In the genomic region with DNA sequence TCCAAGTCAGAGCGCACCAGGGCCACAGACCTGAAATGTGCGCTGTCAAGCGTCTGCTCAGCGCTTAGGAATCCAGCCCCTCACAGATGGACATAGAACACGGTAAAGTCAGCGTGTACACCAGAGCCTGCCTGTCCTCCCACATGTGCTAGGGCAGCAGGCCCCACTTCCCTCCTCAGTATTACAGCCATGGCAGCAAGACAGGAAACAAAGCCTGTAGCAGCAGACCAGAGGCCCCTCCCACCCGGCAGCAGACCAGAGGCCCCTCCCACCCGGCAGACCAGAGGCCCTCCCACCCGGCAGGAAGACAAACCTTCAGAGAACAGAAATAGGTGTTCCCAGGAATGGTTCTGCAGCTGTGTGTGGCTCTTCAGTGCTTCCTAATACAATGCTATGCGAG, we compare ENCODE assay signal across 8 mouse cellular contexts. TPM values are rescaled to one million over a fixed set of nuclear protein-coding genes. Genes with fewer than 3 reads are reported as not detected.
DNase-seq lines count a peak whose midpoint lies in the region; ATAC-seq and TF ChIP-seq lines count a peak whose summit lies in the region.

No protein-coding gene starts in this region.

- intact Hi-C loops in left cerebral cortex, postnatal 4 days (cut with DNase I): no loop called here

- H3K27ac ChIP-seq in neural tube, embryonic 11.5 days (ENCODE audit: low read depth, low read length): no peak overlapping the region
- H3K27ac ChIP-seq in embryonic fibroblast, embryonic 13.5 days (ENCODE audit: insufficient read depth, low read length): no peak overlapping the region
- H3K27ac ChIP-seq in intestine, embryonic 15.5 days: peak overlapping the region; percentile 41

- H3K9me3 ChIP-seq in neural tube, embryonic 11.5 days (ENCODE audit: control insufficient read depth, low read length): no peaks in the 10 kb centered on the region
- no peaks in the 10 kb centered on the region for H3K9me3 ChIP-seq in intestine, embryonic 15.5 days

- 52% methylated on average over 10 of the region's 10 CpGs for WGBS in neural tube, embryonic 11.5 days
- 34% methylated on average over 10 of the region's 10 CpGs for WGBS in intestine, embryonic 15.5 days

- TF ChIP-seq POLR2A in embryonic fibroblast, embryonic 13.5 days (IDR thresholded peaks at IDR 0.05; ENCODE audit: low read depth, low read length): peak; percentile 28; the same call in 1 of the 2 replicates

- DNase-seq in neural tube, embryonic 11.5 days (ENCODE audit: low spot score): peak; percentile 38
- DNase-seq in neural tube, embryonic 10.5 days (ENCODE audit: extremely low spot score, low spot score): no peak
- no peak for DNase-seq in left cerebral cortex, postnatal 4 days
- DNase-seq in layer of hippocampus, adult 8-10 months (ENCODE audit: low spot score in 2 of 2): no peak

- H3K9ac ChIP-seq in neural tube, embryonic 11.5 days (ENCODE audit: low read length): no peak overlapping the region
- peak overlapping the region; percentile 35; the same call in 1 of the 2 replicates for H3K9ac ChIP-seq in intestine, embryonic 15.5 days

- peak overlapping the region; percentile 20; the same call in 1 of the 2 replicates for H3K4me2 ChIP-seq in neural tube, embryonic 11.5 days (ENCODE audit: low read depth)
- peak overlapping the region; percentile 51 for H3K4me2 ChIP-seq in intestine, embryonic 15.5 days (replicated peaks)

- no peaks in the 10 kb centered on the region for H3K27me3 ChIP-seq in neural tube, embryonic 11.5 days (ENCODE audit: control insufficient read depth, insufficient read depth, low read length)
- no peaks in the 10 kb centered on the region for H3K27me3 ChIP-seq in intestine, embryonic 15.5 days (replicated peaks)

- peaks cover 17% of the 10 kb centered on the region for H3K4me1 ChIP-seq in neural tube, embryonic 11.5 days (ENCODE audit: control insufficient read depth, insufficient read depth, low read length)
- H3K4me1 ChIP-seq in embryonic fibroblast, embryonic 13.5 days (ENCODE audit: control insufficient read depth, insufficient read depth, low read length): peaks cover 11% of the 10 kb centered on the region; the same call in 1 of the 2 replicates
- peaks cover 36% of the 10 kb centered on the region for H3K4me1 ChIP-seq in intestine, embryonic 15.5 days (replicated peaks)

- H3K4me3 ChIP-seq in neural tube, embryonic 11.5 days (ENCODE audit: low read depth, low read length): 0 out of 2 replicates have a peak overlapping the region, but pooled peaks have one; percentile 7
- peak overlapping the region; percentile 5 for H3K4me3 ChIP-seq in embryonic fibroblast, embryonic 13.5 days (ENCODE audit: insufficient read depth, low read length)
- peak overlapping the region; percentile 17 for H3K4me3 ChIP-seq in intestine, embryonic 15.5 days (replicated peaks)

- H3K36me3 ChIP-seq in neural tube, embryonic 11.5 days (ENCODE audit: control insufficient read depth, insufficient read depth, low read length): peaks cover 15% of the 10 kb centered on the region
- H3K36me3 ChIP-seq in intestine, embryonic 15.5 days: peaks cover 23% of the 10 kb centered on the region

- no peak for ATAC-seq in neural tube, embryonic 11.5 days (ENCODE audit: insufficient read depth, low FRiP score, low TSS enrichment)
- ATAC-seq in intestine, embryonic 15.5 days: peak; percentile 52
- ATAC-seq in megakaryocyte progenitor cell, adult 5-6 weeks (replicated peaks; ENCODE audit: poor library complexity): peak; percentile 86
- ATAC-seq in frontal cortex, adult (ENCODE audit: low TSS enrichment): no peak

- no peak for TF ChIP-seq CTCF in embryonic fibroblast, embryonic 13.5 days (IDR thresholded peaks at IDR 0.05; ENCODE audit: borderline replicate concordance, insufficient read depth, low read length)

RNA-seq across cellular contexts. Expression of a gene that starts 3.1 kb away (rescaled TPM):
- polyA plus RNA-seq in neural tube, embryonic 11.5 days (2014; fragmentation: Nextera tagmentation; extraction: Ambion mirVana): 319 and 341 TPM in 2 replicates
- polyA plus RNA-seq in embryonic fibroblast, embryonic 13.5 days (2011; ENCODE audit: insufficient read length, low read depth, missing spikeins): 142 and 166 TPM in 2 replicates
- polyA plus RNA-seq in intestine, embryonic 15.5 days (2015; fragmentation: Nextera tagmentation; extraction: Ambion mirVana): 276 and 280 TPM in 2 replicates
- total RNA-seq in megakaryocyte progenitor cell, adult 5-6 weeks (2015): 69.7 and 72.1 TPM in 2 replicates
- total RNA-seq in megakaryocyte progenitor cell, adult 5-6 weeks (2017): 283 and 351 TPM in 2 replicates
- total RNA-seq in left cerebral cortex, postnatal 4 days (2021): 100 to 1,000 TPM; 125 TPM
- total RNA-seq in layer of hippocampus, adult 8-10 months (2022): 100 to 1,000 TPM; 116 to 151 (median 131) TPM

RNA-seq across cellular contexts. Expression of a gene that starts 15.7 kb away (rescaled TPM):
- polyA plus RNA-seq in neural tube, embryonic 11.5 days (2014; fragmentation: Nextera tagmentation; extraction: Ambion mirVana): 8.6 and 9.2 TPM in 2 replicates
- polyA plus RNA-seq in embryonic fibroblast, embryonic 13.5 days (2011; ENCODE audit: insufficient read length, low read depth, missing spikeins): 11.1 and 15.1 TPM in 2 replicates
- 13.6 and 15.7 TPM in 2 replicates for polyA plus RNA-seq in intestine, embryonic 15.5 days (2015; fragmentation: Nextera tagmentation; extraction: Ambion mirVana)
- total RNA-seq in megakaryocyte progenitor cell, adult 5-6 weeks (2015): 12.0 and 12.5 TPM in 2 replicates
- 16.7 and 17.9 TPM in 2 replicates for total RNA-seq in megakaryocyte progenitor cell, adult 5-6 weeks (2017)
- 10 to 100 TPM; 16.1 to 16.7 TPM for total RNA-seq in left cerebral cortex, postnatal 4 days (2021)
- 10 to 100 TPM; 17.1 to 20.7 (median 18.7) TPM for total RNA-seq in layer of hippocampus, adult 8-10 months (2022)

RNA-seq across cellular contexts. Expression of a gene that starts 18.8 kb away (rescaled TPM):
- 5.4 and 7.5 TPM in 2 replicates for polyA plus RNA-seq in neural tube, embryonic 11.5 days (2014; fragmentation: Nextera tagmentation; extraction: Ambion mirVana)
- 14.7 and 20.6 TPM in 2 replicates for polyA plus RNA-seq in embryonic fibroblast, embryonic 13.5 days (2011; ENCODE audit: insufficient read length, low read depth, missing spikeins)
- 6.0 and 6.8 TPM in 2 replicates for polyA plus RNA-seq in intestine, embryonic 15.5 days (2015; fragmentation: Nextera tagmentation; extraction: Ambion mirVana)
- 11.8 and 15.2 TPM in 2 replicates for total RNA-seq in megakaryocyte progenitor cell, adult 5-6 weeks (2015)
- 4.0 and 5.0 TPM in 2 replicates for total RNA-seq in megakaryocyte progenitor cell, adult 5-6 weeks (2017)
- 10 to 100 TPM; 44.4 to 47.3 TPM for total RNA-seq in left cerebral cortex, postnatal 4 days (2021)
- 10 to 100 TPM; 86.6 to 99.1 (median 93.6) TPM for total RNA-seq in layer of hippocampus, adult 8-10 months (2022)

RNA-seq across cellular contexts. Expression of a gene that starts 54.9 kb away (rescaled TPM):
- polyA plus RNA-seq in neural tube, embryonic 11.5 days (2014; fragmentation: Nextera tagmentation; extraction: Ambion mirVana): 88.4 and 90.7 TPM in 2 replicates
- 34.2 and 40.8 TPM in 2 replicates for polyA plus RNA-seq in embryonic fibroblast, embryonic 13.5 days (2011; ENCODE audit: insufficient read length, low read depth, missing spikeins)
- 64.5 and 66.5 TPM in 2 replicates for polyA plus RNA-seq in intestine, embryonic 15.5 days (2015; fragmentation: Nextera tagmentation; extraction: Ambion mirVana)
- total RNA-seq in megakaryocyte progenitor cell, adult 5-6 weeks (2015): 48.4 and 60.3 TPM in 2 replicates
- total RNA-seq in megakaryocyte progenitor cell, adult 5-6 weeks (2017): 28.4 and 30.0 TPM in 2 replicates
- total RNA-seq in left cerebral cortex, postnatal 4 days (2021): 10 to 100 TPM; 36.8 to 37.9 TPM
- total RNA-seq in layer of hippocampus, adult 8-10 months (2022): 10 to 100 TPM; 26.7 to 35.4 (median 31.6) TPM

RNA-seq across cellular contexts. Expression of a gene that starts 54.9 kb away (rescaled TPM):
- polyA plus RNA-seq in neural tube, embryonic 11.5 days (2014; fragmentation: Nextera tagmentation; extraction: Ambion mirVana): 2.7 and 2.8 TPM in 2 replicates
- polyA plus RNA-seq in embryonic fibroblast, embryonic 13.5 days (2011; ENCODE audit: insufficient read length, low read depth, missing spikeins): 2.4 and 5.2 TPM in 2 replicates
- polyA plus RNA-seq in intestine, embryonic 15.5 days (2015; fragmentation: Nextera tagmentation; extraction: Ambion mirVana): 1.0 and 2.4 TPM in 2 replicates
- 64.5 and 66.7 TPM in 2 replicates for total RNA-seq in megakaryocyte progenitor cell, adult 5-6 weeks (2015)
- total RNA-seq in megakaryocyte progenitor cell, adult 5-6 weeks (2017): 4.0 and 4.5 TPM in 2 replicates
- 1 to 10 TPM; 3.3 to 4.1 TPM for total RNA-seq in left cerebral cortex, postnatal 4 days (2021)
- 1 to 10 TPM; 2.7 to 5.4 (median 4.0) TPM for total RNA-seq in layer of hippocampus, adult 8-10 months (2022)

Comparison
In these comparisons a context has a peak if more than half of its experiments do, and no peak if none do; other contexts are left out.
1. ATAC-seq: peak in intestine, embryonic 15.5 days (single experiment) and megakaryocyte progenitor cell, adult 5-6 weeks (single experiment); none in neural tube, embryonic 11.5 days (single experiment) and frontal cortex, adult (single experiment).
2. Peak in every context shown above with its lines, with median percentiles within 50 percentile points of each other: H3K4me3 ChIP-seq.